Mouse (Mus musculus) layer of hippocampus, postnatal 25 days (tissue): ENCODE results near the gene Man1a. TPM values are rescaled to one million over a fixed set of nuclear protein-coding genes. Genes with fewer than 3 reads are reported as not detected.

Experiments used
- DNase-seq, 2 experiments: peaks; one replicate each; pipeline ENCODE4 v3.0.0; 2022; ENCODE audit warnings: mixed read lengths in 2 of 2, low spot score in 1 of 2; ENCODE audit errors: extremely low spot score in 1 of 2
- total RNA-seq, 2 experiments: library from RNA; stranded (reverse); gene quantifications; 2 replicates each; pipeline ENCODE4 v1.2.3; 2021

Man1a gene
- total RNA-seq, 2 experiments from 2014 or later = 66.4 to 76.6 TPM

GRCm38 (mm10) chr10:53929722-53930500 lies 146.5 kb downstream of the Man1a start:
- no peak for DNase-seq

DNA sequence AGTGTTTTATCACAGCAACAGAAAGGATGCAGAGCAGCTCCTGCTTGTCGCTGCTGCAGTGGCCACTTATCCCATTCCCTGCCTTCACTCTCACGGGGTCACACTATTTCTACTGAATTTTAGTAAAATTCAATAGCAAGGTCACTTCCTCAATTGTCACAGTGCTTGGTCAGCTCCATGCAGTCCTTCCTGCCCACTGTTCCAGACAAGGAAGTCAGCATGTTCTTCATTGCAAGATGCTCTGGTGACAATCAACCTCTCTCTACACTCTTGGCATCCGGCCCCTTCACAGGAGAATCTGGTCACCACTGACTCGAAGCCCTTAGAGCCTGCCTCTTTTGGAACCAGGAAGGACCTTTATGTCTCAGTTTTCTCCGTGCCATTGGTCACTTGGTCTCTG lies 148.5 kb downstream of the Man1a start:
- DNase-seq = no peak

DNA sequence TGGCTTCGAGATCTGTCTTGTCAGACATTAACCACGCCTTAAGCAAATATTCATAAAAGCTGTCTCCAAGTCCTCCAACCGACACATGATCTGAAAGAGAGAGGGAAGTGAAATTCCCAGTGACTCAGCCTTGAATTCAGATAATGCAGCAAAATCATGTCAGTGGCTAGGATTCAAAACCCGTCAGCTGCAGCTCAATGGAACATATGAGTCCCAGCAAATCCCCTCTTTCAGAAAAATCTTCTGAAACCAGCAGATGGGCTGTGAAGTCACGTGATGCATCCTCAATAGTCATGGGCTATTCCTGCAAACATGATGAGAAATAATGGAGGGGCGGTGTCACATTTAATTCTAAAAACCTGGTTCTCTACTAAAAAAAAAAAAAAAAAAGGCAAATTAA lies 151.0 kb downstream of the Man1a start:
- DNase-seq = no peak

DNA sequence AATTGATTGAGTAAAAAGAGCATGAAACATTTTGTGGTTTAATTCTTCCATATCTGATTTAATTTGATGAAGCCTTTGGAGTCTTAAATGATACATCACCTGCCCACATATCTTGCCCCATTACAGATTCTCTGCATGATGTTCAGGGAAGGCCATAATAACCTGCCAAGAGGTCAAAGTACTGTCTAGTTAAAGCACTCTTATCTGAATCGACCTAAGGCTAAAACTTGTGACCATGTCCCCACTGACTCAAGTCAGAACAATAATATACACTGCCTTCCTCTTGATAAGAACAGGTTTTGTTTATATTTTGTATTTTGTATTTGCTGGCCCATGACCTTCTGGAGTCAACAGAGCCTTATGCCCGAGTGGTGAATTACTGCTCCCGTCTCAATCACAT lies 154.2 kb downstream of the Man1a start:
- DNase-seq = no peak

DNA sequence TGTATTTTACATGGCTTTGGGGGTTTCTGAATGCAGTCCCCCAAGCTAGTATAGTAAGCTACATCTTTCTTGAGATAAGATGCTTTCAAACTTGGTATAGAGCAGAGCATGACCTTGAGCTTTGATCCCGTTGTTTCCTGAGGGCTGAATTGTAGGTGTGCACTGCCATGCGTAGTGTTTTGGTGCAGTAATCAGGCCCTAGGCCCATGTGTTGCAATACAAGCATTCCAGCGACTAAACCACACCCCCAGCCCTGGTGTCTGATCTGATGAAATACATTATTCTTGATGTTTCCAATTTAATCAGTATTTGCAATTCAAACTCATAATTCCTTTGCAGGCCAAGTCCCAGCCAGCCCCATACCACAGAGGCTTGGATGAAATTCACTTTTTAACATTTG lies 158.9 kb downstream of the Man1a start:
- no peak for DNase-seq

GRCm38 (mm10) chr10:53915719-53916118 lies 160.7 kb downstream of the Man1a start:
- DNase-seq = no peak

DNA sequence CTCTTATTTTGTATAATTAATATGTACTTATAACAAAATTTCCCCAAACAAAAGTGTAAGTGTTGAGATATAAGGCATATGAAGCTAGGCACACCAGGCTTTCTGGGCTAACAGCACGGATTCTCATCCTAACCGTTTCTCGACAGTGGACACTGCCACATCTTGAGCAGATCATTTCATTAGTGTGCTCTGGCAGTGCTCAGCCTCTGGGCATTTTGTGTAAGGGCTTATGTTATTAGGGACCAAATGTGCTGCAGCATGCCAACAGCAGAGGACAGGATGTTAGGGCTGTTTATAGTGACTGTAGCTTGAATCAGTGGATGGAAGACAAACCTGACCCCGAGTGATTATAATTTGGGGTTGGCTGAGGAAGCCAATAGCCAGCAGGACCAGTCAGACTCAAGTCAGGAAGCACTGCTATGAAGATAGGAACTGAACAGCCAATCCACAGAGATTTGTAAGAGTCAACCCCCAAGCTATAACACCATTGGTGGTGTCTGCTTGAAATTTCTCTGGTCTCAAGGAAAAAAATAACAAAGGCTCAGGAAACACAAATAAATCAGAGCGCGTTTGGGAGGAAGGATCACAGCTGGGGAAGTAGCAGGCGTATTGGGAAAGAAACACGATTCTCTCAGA lies 161.3 kb downstream of the Man1a start:
- no peak for DNase-seq

GRCm38 (mm10) chr10:53913546-53914312 lies 162.7 kb downstream of the Man1a start:
- DNase-seq = no peak

- DNase-seq = no peak
These were observed 186.9 kb downstream of the Man1a start for GRCm38 (mm10) chr10:53889512-53889911.

DNA sequence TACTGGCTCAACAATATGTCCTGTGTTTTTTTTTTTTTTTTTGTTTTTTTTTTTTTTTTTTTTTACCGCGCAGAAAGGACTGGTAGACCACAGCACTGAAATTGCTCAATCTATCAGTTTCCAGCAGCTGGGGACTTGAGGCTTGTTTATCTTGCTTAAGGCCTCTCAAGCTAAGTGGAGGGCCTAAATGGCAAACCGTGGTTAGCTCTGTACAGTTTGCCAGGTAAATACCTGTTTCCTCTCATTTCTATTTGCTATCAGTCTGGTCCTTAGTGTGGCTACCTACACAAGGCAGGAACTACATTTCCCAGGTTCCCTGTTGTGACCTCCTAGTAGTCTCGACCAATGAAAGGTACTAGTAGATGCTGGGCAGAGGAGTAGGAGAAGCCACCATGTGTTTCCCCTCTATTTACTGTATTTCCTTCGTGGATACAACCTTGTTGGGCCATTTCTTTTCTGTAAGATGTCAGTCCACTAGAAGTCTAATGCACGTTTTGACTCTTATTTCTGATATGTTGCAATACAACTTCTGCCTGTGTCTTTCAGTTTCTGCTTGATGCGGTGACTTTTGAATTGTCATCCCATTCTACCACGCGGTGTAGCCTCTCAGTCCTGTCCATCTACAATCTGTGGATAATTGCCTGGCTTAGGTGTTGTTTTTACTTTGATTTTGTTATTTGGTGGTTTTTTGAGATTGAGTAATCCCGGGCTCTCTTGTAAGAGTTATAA lies 187.9 kb downstream of the Man1a start:
- no peak for DNase-seq

DNA sequence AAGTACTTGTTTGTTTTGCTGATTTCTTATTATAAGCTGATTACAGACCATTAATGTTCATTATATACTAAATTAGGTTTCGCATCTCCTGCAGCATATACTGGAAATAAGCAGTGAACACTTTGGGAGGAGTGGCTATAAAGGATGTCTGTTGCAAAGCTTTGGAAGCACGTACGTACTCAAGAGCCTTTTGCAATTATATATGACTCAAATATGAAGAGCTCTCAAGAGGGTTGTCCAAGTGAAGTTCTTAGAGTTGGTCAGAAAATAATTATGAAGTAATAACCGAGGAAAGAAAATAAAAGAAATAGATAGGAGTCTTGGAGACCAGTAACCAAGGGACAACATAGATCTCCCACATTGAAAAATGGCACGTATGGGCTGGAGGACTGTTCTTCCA lies 189.9 kb downstream of the Man1a start:
- DNase-seq = no peak

GRCm38 (mm10) chr10:53881310-53881709 lies 195.1 kb downstream of the Man1a start:
- DNase-seq = no peak

DNA sequence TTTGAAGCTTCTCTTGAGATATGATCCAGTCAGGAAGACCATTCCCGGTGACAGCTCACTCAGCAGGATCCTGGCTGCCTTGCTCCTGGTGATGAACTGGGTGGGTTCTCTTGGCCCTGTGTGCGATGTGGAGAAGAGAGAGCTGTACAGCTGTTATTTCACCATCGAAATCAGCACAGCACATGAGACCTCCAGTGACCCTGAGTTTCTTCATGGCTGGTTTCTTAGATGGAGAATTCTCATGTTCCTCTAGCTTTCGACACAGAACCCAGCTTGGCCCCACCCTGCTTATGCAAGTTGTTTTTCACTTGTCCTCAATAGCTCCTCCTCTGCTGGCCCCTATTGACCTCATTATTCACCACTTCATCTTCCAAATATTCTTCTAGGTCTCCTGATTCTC lies 200.5 kb downstream of the Man1a start:
- DNase-seq = no peak

- DNase-seq = no peak
These were observed 202.2 kb downstream of the Man1a start for GRCm38 (mm10) chr10:53874191-53874590.

DNA sequence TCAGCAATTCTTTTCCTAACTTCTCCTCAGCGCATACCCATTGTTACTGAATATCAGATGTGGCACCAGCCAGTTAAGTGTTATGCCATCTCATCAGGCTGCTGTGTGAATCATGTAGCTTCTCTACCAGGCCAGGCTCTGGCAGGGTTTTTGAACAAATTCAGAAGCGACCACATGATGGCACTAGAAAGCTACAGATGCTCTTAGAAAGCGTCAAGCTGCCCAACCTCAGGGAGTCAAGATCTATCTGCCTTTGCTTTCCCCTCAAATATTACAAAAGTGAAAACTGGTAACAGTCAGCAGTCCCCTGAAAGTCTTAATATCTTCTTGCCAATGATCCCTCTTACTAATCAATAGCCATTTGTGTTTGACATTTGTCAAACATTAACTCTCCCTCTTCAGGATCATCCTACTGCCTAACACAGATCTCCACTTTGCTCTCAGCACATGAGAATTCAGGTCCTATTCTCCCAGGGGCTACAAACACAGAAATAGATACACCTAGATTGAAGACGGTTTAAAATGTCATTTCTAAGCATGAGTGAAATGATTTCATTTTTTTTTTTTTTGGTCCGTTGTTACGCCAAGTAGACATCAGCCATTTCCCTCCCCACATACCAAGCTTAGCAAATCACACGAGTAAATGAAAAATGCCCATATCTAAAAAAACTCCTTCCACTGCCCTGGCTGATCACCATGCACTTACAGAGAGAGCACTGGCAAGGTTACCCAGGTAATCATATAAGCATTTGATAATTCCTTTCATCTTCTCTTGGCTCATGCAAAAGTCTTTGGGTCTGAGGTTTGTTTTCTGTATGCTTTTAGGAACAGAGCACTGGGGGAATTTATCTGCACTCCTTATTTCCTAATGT lies 212.7 kb downstream of the Man1a start:
- DNase-seq = peak; percentile 17 to 60

GRCm38 (mm10) chr10:53859879-53860278 lies 216.5 kb downstream of the Man1a start:
- DNase-seq = no peak

DNA sequence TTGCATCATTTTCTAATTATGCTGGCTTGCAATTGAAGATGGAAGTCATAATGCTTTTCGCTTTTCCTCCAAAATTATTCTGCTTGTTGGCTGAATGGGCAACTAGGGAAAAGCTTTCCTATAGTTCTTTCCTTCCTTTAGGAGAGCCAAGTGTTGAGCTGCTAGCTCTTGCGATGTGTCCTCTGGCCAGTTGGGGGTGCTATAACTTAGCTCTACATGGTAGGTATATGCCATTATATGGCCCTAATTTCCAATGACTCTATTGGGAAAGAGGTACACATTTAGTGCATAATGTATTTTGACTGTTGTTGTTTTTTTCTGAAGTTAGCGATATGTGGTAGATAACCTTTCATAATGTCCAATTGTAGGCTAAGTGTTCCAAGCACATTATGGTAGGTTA lies 217.2 kb downstream of the Man1a start:
- no peak for DNase-seq
